ENCODE assay signal across 8 mouse cellular contexts in the genomic region with DNA sequence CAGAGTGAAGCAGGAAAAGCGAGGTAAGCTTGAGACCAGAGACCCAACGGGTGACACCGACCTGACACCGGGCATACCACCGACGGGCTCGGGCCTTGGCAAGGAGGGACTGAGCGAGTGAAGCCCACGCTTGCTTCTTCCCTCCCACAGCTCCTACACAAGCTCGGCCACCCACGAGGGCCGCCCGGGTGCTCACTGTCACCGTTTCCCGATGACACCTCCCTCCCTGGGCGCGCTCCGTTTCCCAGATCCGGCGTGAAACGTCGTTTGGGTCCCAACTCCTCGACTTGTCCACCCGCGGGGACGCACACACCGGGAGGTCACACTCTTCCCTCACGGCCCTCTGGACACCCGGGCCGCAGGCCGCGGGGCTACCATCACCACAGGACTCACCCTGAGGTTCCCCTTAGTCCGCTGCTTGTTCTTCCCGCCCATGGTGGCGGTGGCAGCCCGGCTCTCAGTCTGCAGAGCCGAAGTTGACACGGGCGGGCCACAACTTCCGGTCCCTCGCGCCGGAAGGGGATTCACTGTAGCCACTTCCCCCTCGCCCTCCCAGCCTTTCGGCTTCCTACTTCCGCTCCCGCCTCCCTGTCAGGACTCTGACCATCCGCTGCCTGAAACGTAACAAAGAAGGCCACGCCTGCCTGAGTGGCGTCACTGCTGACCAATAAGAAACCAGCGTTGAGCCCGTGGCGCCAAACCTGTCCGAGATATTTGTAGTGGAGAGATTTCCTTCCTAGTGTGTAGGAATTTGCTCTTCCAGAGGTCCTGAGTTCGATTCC. TPM values are rescaled to one million over a fixed set of nuclear protein-coding genes. Genes with fewer than 3 reads are reported as not detected.
DNase-seq lines count a peak whose midpoint lies in the region; ATAC-seq and TF ChIP-seq lines count a peak whose summit lies in the region.

A gene (minus strand): TSS at position 580 of the 782 bp plus-strand sequence.

- no peak for TF ChIP-seq EP300 in ES-Bruce4 (IDR thresholded peaks at IDR 0.05; ENCODE audit: insufficient read depth, low read depth, low read length)
- no peak for TF ChIP-seq EP300 in liver, postnatal 0 days (IDR thresholded peaks at IDR 0.05; ENCODE audit: low read depth)

- H3K4me2 ChIP-seq in forebrain, embryonic 13.5 days, result peak within 1 kb of the TSS; percentile 76
- peak within 1 kb of the TSS; percentile 92 for H3K4me2 ChIP-seq in liver, postnatal 0 days (ENCODE audit: low read depth, low read length)
- H3K4me2 ChIP-seq in neural tube, embryonic 14.5 days (ENCODE audit: low read depth, low read length), result peak within 1 kb of the TSS; percentile 77

- no peak for TF ChIP-seq POLR2A in ES-Bruce4 (IDR thresholded peaks at IDR 0.05; ENCODE audit: insufficient read depth, low read length)

- no peak for TF ChIP-seq CTCF in ES-Bruce4 (IDR thresholded peaks at IDR 0.05; ENCODE audit: low read depth, low read length)
- TF ChIP-seq CTCF in liver, postnatal 0 days (IDR thresholded peaks at IDR 0.05; ENCODE audit: low read depth), result no peak

- H3K9ac ChIP-seq in ES-Bruce4 (ENCODE audit: low read depth, poor library complexity, severe bottlenecking), result peak within 1 kb of the TSS; percentile 71
- peak within 1 kb of the TSS; percentile 85 for H3K9ac ChIP-seq in forebrain, embryonic 13.5 days
- peak within 1 kb of the TSS; percentile 91 for H3K9ac ChIP-seq in liver, postnatal 0 days (replicated peaks)
- peak within 1 kb of the TSS; percentile 83 for H3K9ac ChIP-seq in neural tube, embryonic 14.5 days (replicated peaks; ENCODE audit: low read depth, low read length)

- 1% methylated on average over 55 of the region's 56 CpGs for WGBS in forebrain, embryonic 13.5 days
- WGBS in large intestine, adult 2 months, result under 1% methylated on average over 56 of the region's 56 CpGs
- under 1% methylated on average over 54 of the region's 56 CpGs for WGBS in liver, postnatal 0 days (ENCODE audit: insufficient replicate concordance)
- WGBS in neural tube, embryonic 14.5 days, result under 1% methylated on average over 56 of the region's 56 CpGs

- H3K36me3 ChIP-seq in ES-Bruce4 (ENCODE audit: control insufficient read depth, insufficient read depth, low read length, poor library complexity, severe bottlenecking), result no peaks in the 10 kb centered on the region
- H3K36me3 ChIP-seq in forebrain, embryonic 13.5 days (ENCODE audit: poor library complexity, severe bottlenecking), result no peaks in the 10 kb centered on the region
- no peaks in the 10 kb centered on the region; the same call in 1 of the 2 replicates for H3K36me3 ChIP-seq in liver, postnatal 0 days (replicated peaks; ENCODE audit: insufficient read depth, low read length)
- H3K36me3 ChIP-seq in neural tube, embryonic 14.5 days (ENCODE audit: control insufficient read depth, insufficient read depth, low read length), result 0 out of 2 replicates have a peak, but pooled peaks cover 3% of the 10 kb centered on the region

- no peaks in the 10 kb centered on the region for H3K4me1 ChIP-seq in ES-Bruce4 (ENCODE audit: control insufficient read depth, insufficient read depth, low read length)
- peaks cover 9% of the 10 kb centered on the region for H3K4me1 ChIP-seq in forebrain, embryonic 13.5 days
- peaks cover 6% of the 10 kb centered on the region for H3K4me1 ChIP-seq in liver, postnatal 0 days (ENCODE audit: insufficient read depth)
- peaks cover 5% of the 10 kb centered on the region; the same call in 1 of the 2 replicates for H3K4me1 ChIP-seq in neural tube, embryonic 14.5 days (ENCODE audit: control insufficient read depth, insufficient read depth, low read length)

- intact Hi-C loops in heart, postnatal 10 days (cut with DNase I), result no loop called here

- H3K27ac ChIP-seq in ES-Bruce4 (ENCODE audit: insufficient read depth, low read length), result no peak within 1 kb of the TSS
- no peak within 1 kb of the TSS; the same call in 1 of the 2 replicates for H3K27ac ChIP-seq in forebrain, embryonic 13.5 days
- peak within 1 kb of the TSS; percentile 87 for H3K27ac ChIP-seq in liver, postnatal 0 days (ENCODE audit: low read depth)
- H3K27ac ChIP-seq in neural tube, embryonic 14.5 days (ENCODE audit: low read depth, low read length), result no peak within 1 kb of the TSS

- no peaks in the 10 kb centered on the region for H3K9me3 ChIP-seq in ES-Bruce4 (replicated peaks; ENCODE audit: control insufficient read depth, insufficient read depth, low read length, poor library complexity, severe bottlenecking)
- no peaks in the 10 kb centered on the region for H3K9me3 ChIP-seq in forebrain, embryonic 13.5 days (replicated peaks)
- H3K9me3 ChIP-seq in liver, postnatal 0 days (ENCODE audit: low read length), result no peaks in the 10 kb centered on the region
- H3K9me3 ChIP-seq in neural tube, embryonic 14.5 days (ENCODE audit: control insufficient read depth, low read length), result no peaks in the 10 kb centered on the region

- ATAC-seq in cerebellum, adult (ENCODE audit: insufficient number of reproducible peaks, low FRiP score, low TSS enrichment), result peak; percentile 100
- ATAC-seq in forebrain, embryonic 13.5 days, result peak; percentile 100
- ATAC-seq in liver, postnatal 0 days, result peak; percentile 100
- peak; percentile 100 for ATAC-seq in neural tube, embryonic 14.5 days (ENCODE audit: low read depth)

- no peaks in the 10 kb centered on the region for H3K27me3 ChIP-seq in ES-Bruce4 (ENCODE audit: control insufficient read depth, insufficient read depth, low read length, poor library complexity, severe bottlenecking)
- no peaks in the 10 kb centered on the region for H3K27me3 ChIP-seq in forebrain, embryonic 13.5 days
- no peaks in the 10 kb centered on the region for H3K27me3 ChIP-seq in liver, postnatal 0 days (ENCODE audit: insufficient read depth, low read length)
- no peaks in the 10 kb centered on the region for H3K27me3 ChIP-seq in neural tube, embryonic 14.5 days (ENCODE audit: control insufficient read depth, insufficient read depth, low read length)

- H3K4me3 ChIP-seq in ES-Bruce4 (ENCODE audit: low read depth, low read length), result peak within 1 kb of the TSS; percentile 74
- peak within 1 kb of the TSS; percentile 90 for H3K4me3 ChIP-seq in forebrain, embryonic 13.5 days
- peak within 1 kb of the TSS; percentile 94 for H3K4me3 ChIP-seq in liver, postnatal 0 days (ENCODE audit: low read depth, low read length)
- H3K4me3 ChIP-seq in neural tube, embryonic 14.5 days (ENCODE audit: low read depth, low read length), result peak within 1 kb of the TSS; percentile 93

- DNase-seq in heart, postnatal 10 days, result peak; percentile 99 to 100
- peak; percentile 95 for DNase-seq in large intestine, adult 2 months (ENCODE audit: low read depth, low spot score)
- peak; percentile 97 for DNase-seq in liver, postnatal 0 days
- peak; percentile 98 for DNase-seq in testis, postnatal 10 days (ENCODE audit: low spot score)

RNA-seq across cellular contexts. Expression of the gene that starts here (rescaled TPM):
- 29.0 and 29.9 TPM in 2 replicates for polyA plus RNA-seq in ES-Bruce4 (2011; ENCODE audit: insufficient read depth, insufficient read length, low read depth, missing spikeins)
- polyA plus RNA-seq in forebrain, embryonic 13.5 days (2015; fragmentation: Nextera tagmentation; extraction: Ambion mirVana), result 26.0 and 29.9 TPM in 2 replicates
- total RNA-seq in heart, postnatal 10 days (2021), result 10 to 100 TPM; 25.9 to 26.5 TPM
- 4.1 and 6.6 TPM in 2 replicates for polyA plus RNA-seq in large intestine, adult 2 months (2012; rRNA removed)
- polyA plus RNA-seq in liver, postnatal 0 days (2015; fragmentation: Nextera tagmentation; extraction: Ambion mirVana), result 5.2 and 6.9 TPM in 2 replicates
- polyA plus RNA-seq in neural tube, embryonic 14.5 days (2014; fragmentation: Nextera tagmentation; extraction: Ambion mirVana), result 34.0 and 37.8 TPM in 2 replicates
